Mouse (Mus musculus): ENCODE measurements around the gene Usf3. TPM values are rescaled to one million over a fixed set of nuclear protein-coding genes. Genes with fewer than 3 reads are reported as not detected.

Usf3 gene
- polyA plus RNA-seq, 1 experiment from 2014 or later, result 4.4 TPM

- H3K36me3 ChIP-seq (replicated peaks; ENCODE audit: control insufficient read depth, insufficient read depth, low read depth, low read length), result no peaks in the 10 kb centered on the region
- ATAC-seq (replicated peaks; ENCODE audit: insufficient number of reproducible peaks, low FRiP score, low TSS enrichment, low read depth), result 0 out of 2 replicates have a peak, but pooled peaks have one; percentile 1
- H3K27me3 ChIP-seq (ENCODE audit: control insufficient read depth, insufficient read depth, low read length), result no peaks in the 10 kb centered on the region
- no peaks in the 10 kb centered on the region for H3K9me3 ChIP-seq (replicated peaks; ENCODE audit: control insufficient read depth, low read length)
- H3K4me1 ChIP-seq (ENCODE audit: control insufficient read depth, insufficient read depth, low read length), result no peaks in the 10 kb centered on the region
- peak overlapping the region; percentile 66 for H3K9ac ChIP-seq (replicated peaks; ENCODE audit: low read length)
- peak overlapping the region; percentile 96 for H3K4me3 ChIP-seq (ENCODE audit: low read depth, low read length)
- DNase-seq (ENCODE audit: low spot score), result no peak
- 2% methylated on average over 24 of the region's 24 CpGs for WGBS
- peak overlapping the region; percentile 74 for H3K4me2 ChIP-seq (ENCODE audit: low read depth, low read length)
- H3K27ac ChIP-seq (replicated peaks; ENCODE audit: low read depth, low read length), result 0 out of 2 replicates have a peak overlapping the region, but pooled peaks have one; percentile 5
Measured at GRCm38 (mm10) chr16:44138377-44138978, 34.6 kb upstream of the Usf3 start.

- Histone ChIP-seq H3K9ac (replicated peaks; ENCODE audit: low read length) (peak overlapping the region; percentile 88), H3K4me3 (ENCODE audit: low read depth, low read length) (peak overlapping the region; percentile 96), H3K27ac (replicated peaks; ENCODE audit: low read depth, low read length) (peak overlapping the region; percentile 76), H3K9me3 (replicated peaks; ENCODE audit: control insufficient read depth, low read length) (no peaks in the 10 kb centered on the region), H3K36me3 (replicated peaks; ENCODE audit: control insufficient read depth, insufficient read depth, low read depth, low read length) (no peaks in the 10 kb centered on the region), H3K4me2 (ENCODE audit: low read depth, low read length) (peak overlapping the region; percentile 74), H3K27me3 (ENCODE audit: control insufficient read depth, insufficient read depth, low read length) (no peaks in the 10 kb centered on the region), H3K4me1 (ENCODE audit: control insufficient read depth, insufficient read depth, low read length) (no peaks in the 10 kb centered on the region)
- ATAC-seq (replicated peaks; ENCODE audit: insufficient number of reproducible peaks, low FRiP score, low TSS enrichment, low read depth) (peak; percentile 90), DNase-seq (ENCODE audit: low spot score) (peak; percentile 96)
- WGBS, result 0% methylated on average over 25 of the region's 25 CpGs
Measured at GRCm38 (mm10) chr16:44138979-44139535, 34.0 kb upstream of the Usf3 start.

GRCm38 (mm10) chr16:44139536-44140185 lies 33.4 kb upstream of the Usf3 start, which contains the start of the genes Atp6v1a and Naa50:
Gene Atp6v1a (minus strand): TSS chr16:44139705.
Gene Naa50 (plus strand): TSS chr16:44139830.
- WGBS, result under 1% methylated on average over 62 of the region's 71 CpGs
- H3K4me1 ChIP-seq (ENCODE audit: control insufficient read depth, insufficient read depth, low read length), result no peaks in the 10 kb centered on the region
- ATAC-seq (replicated peaks; ENCODE audit: insufficient number of reproducible peaks, low FRiP score, low TSS enrichment, low read depth) (peak; percentile 88), DNase-seq (ENCODE audit: low spot score) (peak; percentile 95)
- H3K9me3 ChIP-seq (replicated peaks; ENCODE audit: control insufficient read depth, low read length), result no peaks in the 10 kb centered on the region
- peak within 1 kb of the TSS; percentile 76 for H3K27ac ChIP-seq (replicated peaks; ENCODE audit: low read depth, low read length)
- no peaks in the 10 kb centered on the region for H3K27me3 ChIP-seq (ENCODE audit: control insufficient read depth, insufficient read depth, low read length)
- H3K4me2 ChIP-seq (ENCODE audit: low read depth, low read length), result peak within 1 kb of the TSS; percentile 74
- H3K36me3 ChIP-seq (replicated peaks; ENCODE audit: control insufficient read depth, insufficient read depth, low read depth, low read length), result no peaks in the 10 kb centered on the region
- peak within 1 kb of the TSS; percentile 88 for H3K9ac ChIP-seq (replicated peaks; ENCODE audit: low read length)
- H3K4me3 ChIP-seq (ENCODE audit: low read depth, low read length), result peak within 1 kb of the TSS; percentile 96

- Histone ChIP-seq H3K4me3 (ENCODE audit: low read depth, low read length) (peak overlapping the region; percentile 96), H3K4me1 (ENCODE audit: control insufficient read depth, insufficient read depth, low read length) (no peaks in the 10 kb centered on the region), H3K9me3 (replicated peaks; ENCODE audit: control insufficient read depth, low read length) (no peaks in the 10 kb centered on the region), H3K36me3 (replicated peaks; ENCODE audit: control insufficient read depth, insufficient read depth, low read depth, low read length) (no peaks in the 10 kb centered on the region), H3K27ac (replicated peaks; ENCODE audit: low read depth, low read length) (peak overlapping the region; percentile 76), H3K4me2 (ENCODE audit: low read depth, low read length) (peak overlapping the region; percentile 48), H3K27me3 (ENCODE audit: control insufficient read depth, insufficient read depth, low read length) (no peaks in the 10 kb centered on the region), H3K9ac (replicated peaks; ENCODE audit: low read length) (peak overlapping the region; percentile 88)
- peak; percentile 74 for DNase-seq (ENCODE audit: low spot score)
- ATAC-seq (replicated peaks; ENCODE audit: insufficient number of reproducible peaks, low FRiP score, low TSS enrichment, low read depth), result peak; percentile 73
- under 1% methylated on average over 44 of the region's 44 CpGs for WGBS
Measured at GRCm38 (mm10) chr16:44140186-44140787, 32.8 kb upstream of the Usf3 start.

- no peak overlapping the region for H3K27ac ChIP-seq (replicated peaks; ENCODE audit: low read depth, low read length)
- ATAC-seq (replicated peaks; ENCODE audit: insufficient number of reproducible peaks, low FRiP score, low TSS enrichment, low read depth) (no peak), DNase-seq (ENCODE audit: low spot score) (no peak)
- H3K4me3 ChIP-seq (ENCODE audit: low read depth, low read length), result peak overlapping the region; percentile 8; the same call in 1 of the 2 replicates
- H3K9ac ChIP-seq (replicated peaks; ENCODE audit: low read length), result no peak overlapping the region
- H3K9me3 ChIP-seq (replicated peaks; ENCODE audit: control insufficient read depth, low read length), result no peaks in the 10 kb centered on the region
- H3K27me3 ChIP-seq (ENCODE audit: control insufficient read depth, insufficient read depth, low read length), result no peaks in the 10 kb centered on the region
- WGBS, result 64% methylated on average over 6 of the region's 6 CpGs
- no peaks in the 10 kb centered on the region for H3K36me3 ChIP-seq (replicated peaks; ENCODE audit: control insufficient read depth, insufficient read depth, low read depth, low read length)
- H3K4me2 ChIP-seq (ENCODE audit: low read depth, low read length), result 0 out of 2 replicates have a peak overlapping the region, but pooled peaks have one; percentile 13
- no peaks in the 10 kb centered on the region for H3K4me1 ChIP-seq (ENCODE audit: control insufficient read depth, insufficient read depth, low read length)
Measured at GRCm38 (mm10) chr16:44141483-44141882, 31.6 kb upstream of the Usf3 start.

GRCm38 (mm10) chr16:44149002-44149767 lies 23.9 kb upstream of the Usf3 start:
- Histone ChIP-seq H3K27me3 (ENCODE audit: control insufficient read depth, insufficient read depth, low read length) (no peaks in the 10 kb centered on the region), H3K27ac (replicated peaks; ENCODE audit: low read depth, low read length) (no peak overlapping the region), H3K4me1 (ENCODE audit: control insufficient read depth, insufficient read depth, low read length) (no peaks in the 10 kb centered on the region), H3K9ac (replicated peaks; ENCODE audit: low read length) (no peak overlapping the region), H3K4me2 (ENCODE audit: low read depth, low read length) (no peak overlapping the region), H3K4me3 (ENCODE audit: low read depth, low read length) (no peak overlapping the region), H3K36me3 (replicated peaks; ENCODE audit: control insufficient read depth, insufficient read depth, low read depth, low read length) (no peaks in the 10 kb centered on the region), H3K9me3 (replicated peaks; ENCODE audit: control insufficient read depth, low read length) (no peaks in the 10 kb centered on the region)
- 95% methylated on average over 1 of the region's 1 CpGs for WGBS
- ATAC-seq (replicated peaks; ENCODE audit: insufficient number of reproducible peaks, low FRiP score, low TSS enrichment, low read depth) (no peak), DNase-seq (ENCODE audit: low spot score) (no peak)

GRCm38 (mm10) chr16:44154497-44155057 lies 18.5 kb upstream of the Usf3 start:
- Histone ChIP-seq H3K4me1 (ENCODE audit: control insufficient read depth, insufficient read depth, low read length) (no peaks in the 10 kb centered on the region), H3K9ac (replicated peaks; ENCODE audit: low read length) (no peak overlapping the region), H3K4me2 (ENCODE audit: low read depth, low read length) (no peak overlapping the region), H3K27ac (replicated peaks; ENCODE audit: low read depth, low read length) (no peak overlapping the region), H3K36me3 (replicated peaks; ENCODE audit: control insufficient read depth, insufficient read depth, low read depth, low read length) (no peaks in the 10 kb centered on the region), H3K4me3 (ENCODE audit: low read depth, low read length) (no peak overlapping the region), H3K27me3 (ENCODE audit: control insufficient read depth, insufficient read depth, low read length) (no peaks in the 10 kb centered on the region), H3K9me3 (replicated peaks; ENCODE audit: control insufficient read depth, low read length) (no peaks in the 10 kb centered on the region)
- ATAC-seq (replicated peaks; ENCODE audit: insufficient number of reproducible peaks, low FRiP score, low TSS enrichment, low read depth) (no peak), DNase-seq (ENCODE audit: low spot score) (no peak)
- WGBS, result 63% methylated on average over 6 of the region's 6 CpGs

Measured in embryonic facial prominence, embryonic 11.5 days (tissue).